Mouse (Mus musculus): ENCODE measurements around the gene AC131692.1.
A peak's percentile ranks its signal among the peaks of the same experiment; 100 is the strongest.
"Not testable (repeated sequence)": the region's sequence is repeated elsewhere in the genome, so short reads cannot be mapped to it uniquely, and the experiment has no call there.

AC131692.1 gene

DNA sequence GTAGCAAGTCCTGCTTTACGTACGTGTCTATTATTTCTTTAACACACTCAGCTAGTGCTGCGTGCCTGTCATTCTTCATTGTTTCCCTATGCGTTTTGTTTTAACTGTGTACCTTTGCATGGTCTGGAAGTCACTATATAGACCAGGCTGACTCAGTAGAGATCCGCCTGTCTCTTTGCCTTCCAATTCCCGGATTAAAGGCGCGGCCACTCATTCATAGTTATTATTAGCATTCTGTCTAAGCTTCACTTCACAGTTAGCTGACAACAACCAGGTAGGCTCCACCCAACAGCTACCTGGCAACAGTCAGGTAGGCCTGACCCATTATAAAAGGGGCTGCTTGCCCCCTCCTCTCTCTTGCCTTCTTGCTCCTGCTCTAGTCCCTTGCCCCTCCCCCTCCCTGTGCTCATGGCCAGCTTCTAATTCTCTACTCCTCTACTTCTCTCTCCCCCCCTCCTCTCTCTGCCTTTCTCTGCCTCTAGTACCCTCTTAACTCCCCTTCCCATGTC is 24.5 kb downstream of the AC131692.1 start:
- peak; percentile 26 for DNase-seq

GRCm38 (mm10) chr19:6121761-6122160 is 27.5 kb downstream of the AC131692.1 start:
- DNase-seq, result no peak

DNA sequence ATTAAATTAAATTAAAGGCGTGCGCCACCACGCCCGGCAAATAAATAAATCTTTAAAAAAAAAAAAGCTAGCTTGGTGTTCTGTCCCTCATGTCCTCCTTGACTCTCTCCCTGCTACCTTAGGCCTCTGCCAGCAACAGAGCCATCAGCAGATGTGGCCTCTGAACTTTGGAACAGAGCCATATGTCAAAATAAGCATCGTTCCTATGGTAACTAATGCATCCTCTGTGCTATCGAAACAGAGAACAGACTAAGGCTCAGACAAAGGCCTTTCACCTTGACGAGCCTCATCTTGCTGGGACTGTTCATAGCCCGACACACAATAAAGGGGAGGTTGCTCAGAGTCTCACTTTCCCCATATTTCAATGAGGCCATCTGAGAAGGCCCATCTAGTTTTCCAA is 29.1 kb downstream of the AC131692.1 start:
- peak; percentile 43 for DNase-seq

DNA sequence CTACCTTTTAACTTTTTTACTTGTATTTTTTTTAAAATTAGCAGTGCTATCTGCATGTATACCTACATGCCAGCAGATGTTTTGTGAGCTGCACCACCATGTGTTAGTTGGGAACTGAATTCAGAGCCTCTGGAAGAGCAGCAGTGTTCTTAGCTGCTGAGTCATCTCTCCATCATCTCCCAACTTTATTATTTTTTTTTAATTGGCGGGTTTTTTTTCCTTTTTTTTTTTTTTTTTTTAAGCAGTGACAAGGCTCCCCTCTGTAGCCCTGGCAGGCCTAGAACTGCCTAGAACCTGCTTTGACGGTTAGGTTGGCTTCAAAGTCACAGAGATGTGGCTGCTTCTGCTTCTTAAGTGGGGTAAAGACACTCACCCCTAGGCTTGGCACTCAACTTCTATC is 30.7 kb downstream of the AC131692.1 start:
- no peak for DNase-seq

- peak; percentile 75 for DNase-seq
Measured at GRCm38 (mm10) chr19:6126289-6126688, 32.1 kb downstream of the AC131692.1 start.

GRCm38 (mm10) chr19:6126789-6127580 is 32.8 kb downstream of the AC131692.1 start:
- DNase-seq, result no peak

DNA sequence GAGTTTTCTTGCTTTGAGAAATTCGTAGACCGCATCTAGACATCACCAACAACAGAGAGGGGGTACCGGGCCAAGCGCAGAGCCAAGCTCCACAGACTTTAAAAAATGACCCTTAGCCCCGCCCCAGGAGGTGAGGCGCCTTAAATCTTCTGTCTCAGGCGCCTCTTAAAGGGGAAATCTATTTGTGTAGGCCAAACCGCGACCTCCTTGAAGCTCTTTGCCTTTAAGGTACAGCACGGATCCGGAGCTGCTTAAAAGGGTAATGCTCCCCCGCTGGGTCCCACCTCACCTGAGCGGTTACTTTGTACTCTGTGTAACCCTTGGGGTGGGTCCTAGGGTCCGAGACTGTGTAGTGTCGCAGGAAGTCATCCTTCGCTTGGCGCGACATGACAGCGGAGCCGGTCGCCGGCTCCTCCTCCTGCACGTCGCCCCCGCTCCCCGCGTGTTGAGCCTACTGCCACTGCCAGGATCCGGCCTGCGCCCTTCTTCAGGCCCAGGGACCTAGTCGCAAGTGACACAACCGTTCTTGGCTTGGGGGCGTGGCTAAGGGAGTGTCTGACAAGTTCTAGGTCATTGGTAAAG is 33.6 kb downstream of the AC131692.1 start, which contains the start of gene Snx15:
Gene Snx15, minus strand, starts transcription at position 545 of the 582 bp plus-strand sequence.
- DNase-seq, result peak; percentile 99

DNA sequence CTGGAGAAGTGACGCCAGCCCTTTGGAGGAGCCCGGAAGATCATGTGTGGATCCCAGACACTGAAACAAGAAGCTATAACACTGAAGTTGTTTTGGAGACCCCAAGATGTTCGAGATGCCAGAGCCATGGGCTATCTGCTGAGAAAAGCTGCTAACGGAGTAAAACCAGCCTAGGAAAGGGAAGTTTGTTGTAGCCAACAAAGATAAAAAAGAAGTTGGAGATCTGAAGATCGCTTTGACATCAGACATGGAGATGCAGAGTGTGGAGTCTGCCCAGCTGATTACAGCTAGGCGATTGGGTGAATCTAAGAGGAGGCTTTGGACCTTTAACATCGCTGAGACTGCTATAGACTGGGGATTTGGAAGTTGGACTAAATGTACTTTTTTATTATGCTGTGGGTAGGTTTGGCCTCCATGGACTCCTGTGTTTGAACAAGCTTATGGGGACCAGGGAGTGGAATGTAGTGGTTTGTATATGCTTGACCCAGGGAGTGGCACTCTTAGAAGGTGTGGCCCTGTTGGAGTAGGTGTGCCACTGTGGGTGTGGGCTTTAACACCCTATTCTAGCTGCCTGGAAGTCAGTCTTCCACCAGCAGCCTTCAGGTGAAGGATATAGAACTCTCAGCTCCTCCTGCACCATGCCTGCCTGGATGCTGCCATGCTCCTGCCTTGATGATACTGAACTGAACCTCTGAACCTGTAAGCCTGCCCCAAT is 36.4 kb downstream of the AC131692.1 start:
- DNase-seq, result not testable (repeated sequence)

- no peak for DNase-seq
Measured at GRCm38 (mm10) chr19:6132171-6132827, 38.1 kb downstream of the AC131692.1 start.

GRCm38 (mm10) chr19:6133197-6133596 is 39.0 kb downstream of the AC131692.1 start:
- not testable (repeated sequence) for DNase-seq

DNA sequence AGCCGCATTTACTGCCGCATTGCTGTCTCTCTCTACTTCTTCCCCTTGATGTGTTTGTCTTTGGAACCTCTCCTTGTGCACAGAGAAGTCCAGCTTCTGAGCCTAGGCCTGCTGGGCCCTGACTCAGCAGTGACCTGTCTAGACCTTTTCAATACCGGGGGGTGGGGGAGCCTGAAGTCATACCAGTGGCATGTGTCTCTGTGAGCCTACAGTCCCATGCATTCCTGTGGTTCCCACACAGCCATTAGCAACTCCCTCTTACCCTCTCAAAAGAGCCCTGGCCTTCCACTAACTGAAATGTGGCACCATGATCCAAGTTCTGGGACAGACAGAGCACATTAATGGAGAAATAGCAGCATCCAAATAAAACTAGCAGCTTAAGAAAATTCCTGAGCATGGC is 42.2 kb downstream of the AC131692.1 start:
- no peak for DNase-seq

DNA sequence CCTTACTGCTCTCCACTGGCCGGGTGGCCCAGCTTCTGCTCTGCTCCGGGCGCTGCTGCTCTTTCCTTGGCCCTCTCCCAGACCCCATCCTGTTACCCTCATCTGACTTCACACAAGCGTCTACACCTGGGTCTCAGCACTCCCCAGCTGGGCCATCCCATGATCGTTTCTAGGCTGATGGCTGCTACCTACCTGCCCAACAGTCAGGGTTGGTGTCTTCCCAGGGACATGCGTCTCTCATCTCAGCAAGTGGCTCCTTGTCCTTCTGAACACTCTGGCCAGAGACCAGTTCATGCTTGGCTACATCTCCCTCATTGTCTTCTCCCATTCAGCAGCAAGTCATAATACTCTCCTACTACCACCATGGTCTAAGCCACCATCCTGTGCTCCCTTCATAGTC is 45.5 kb downstream of the AC131692.1 start:
- no peak for DNase-seq

DNA sequence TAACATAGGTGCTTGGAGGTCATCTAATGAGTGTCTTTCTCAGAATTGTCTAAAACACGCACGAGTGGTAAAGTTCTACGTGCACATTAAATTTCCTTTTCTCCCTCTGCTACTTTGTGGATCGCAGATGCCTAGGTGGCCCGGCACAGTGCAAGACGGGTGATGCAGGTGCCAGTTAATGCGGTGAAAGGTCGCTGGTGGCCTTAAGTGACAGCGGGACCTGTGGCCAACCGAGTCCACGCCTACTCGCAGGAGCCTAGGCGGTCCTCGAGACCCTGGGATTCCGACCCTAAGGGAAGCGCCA is 46.1 kb downstream of the AC131692.1 start:
- no peak for DNase-seq

- peak; percentile 95 for DNase-seq
Measured at GRCm38 (mm10) chr19:6140678-6141393, 46.6 kb downstream of the AC131692.1 start, which contains the start of gene Batf2. Gene Batf2, plus strand, starts transcription at chr19:6140983.

DNA sequence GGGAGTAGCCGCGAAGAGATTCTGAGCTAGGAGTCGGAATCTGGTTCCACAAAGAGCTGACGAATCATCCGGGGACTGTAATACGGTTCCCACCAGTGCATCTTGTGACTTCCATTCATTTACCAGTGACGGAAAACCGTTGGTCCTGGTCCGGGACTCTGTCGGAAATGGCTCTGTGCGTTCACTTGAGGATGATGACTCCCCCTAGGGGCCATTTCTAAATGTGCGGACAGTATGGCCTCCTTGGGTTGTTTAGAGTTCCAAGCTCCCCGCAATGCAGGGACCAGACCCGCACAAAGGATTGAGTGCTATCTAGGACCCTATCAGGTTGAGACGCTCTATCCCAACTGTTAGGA is 47.2 kb downstream of the AC131692.1 start, which contains the start of gene Arl2:
Gene Arl2, minus strand, starts transcription at position 155 of the 356 bp plus-strand sequence.
- peak; percentile 93 for DNase-seq

GRCm38 (mm10) chr19:6144842-6145241 is 50.6 kb downstream of the AC131692.1 start:
- DNase-seq, result no peak

All from lung, postnatal 10 days (tissue).